Mouse (Mus musculus) left cerebral cortex, adult 2 months (tissue): Measurements from ENCODE around the gene E130116L18Rik. TPM values are rescaled to one million over a fixed set of nuclear protein-coding genes. Genes with fewer than 3 reads are reported as not detected.
"Not testable (repeated sequence)": the region's sequence is repeated elsewhere in the genome, so short reads cannot be mapped to it uniquely, and the experiment has no call there.

Experiments
- DNase-seq, 2 experiments: peaks; one replicate each; pipeline ENCODE4 v3.0.0; 2021 to 2022; ENCODE audit warnings: low spot score in 2 of 2, mixed read lengths in 1 of 2; ENCODE audit errors: extremely low spot score in 1 of 2
- H3K27ac ChIP-seq: fragments of 200-600 bp; 2 replicates; pipeline ENCODE4 v1.8.1; 2022
- H3K4me3 ChIP-seq: fragments of 200-600 bp; 2 replicates; pipeline ENCODE4 v1.8.1; 2022
- CTCF ChIP-seq: fragments of 200-600 bp; IDR thresholded peaks from 2 replicates; pipeline ENCODE4 v1.8.1; 2022; ENCODE audit warnings: antibody characterized with exemption, mild to moderate bottlenecking, moderate library complexity
- intact Hi-C: fragments of 180-260 bp; cut with DNase I; formaldehyde crosslinking; loops from one replicate; pipeline ENCODE4 v1.15.1; 2025
- total RNA-seq, 2 experiments: library from RNA; stranded (reverse); gene quantifications; 2 replicates each; pipeline ENCODE4 v1.2.3; 2021

E130116L18Rik gene
- total RNA-seq, 2 experiments from 2014 or later: not detected

DNA sequence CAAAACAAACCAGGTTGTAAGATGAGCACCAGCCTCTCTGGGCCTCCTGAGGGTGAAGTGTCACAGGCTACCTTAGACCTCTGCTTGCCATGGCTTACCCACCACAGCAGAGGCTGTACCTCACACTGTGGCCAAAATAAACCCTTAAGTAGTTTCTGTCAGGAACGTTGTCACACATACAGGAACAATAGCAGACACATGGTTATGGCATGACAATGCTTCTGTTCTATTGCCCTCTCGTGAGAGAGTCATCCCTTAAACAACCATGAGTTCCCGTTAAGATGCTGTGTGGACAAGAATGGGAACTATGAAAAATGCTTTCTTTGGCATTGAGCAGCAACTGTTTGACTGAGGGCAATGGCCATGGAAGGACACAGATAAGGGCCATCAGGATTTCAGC is 1.3 kb downstream of the E130116L18Rik start, which contains the start of gene Galnt11:
Galnt11 (plus strand) TSS at position 301 of the 400 bp plus-strand sequence.
- DNase-seq: no peak
- no peak for TF ChIP-seq CTCF
- Histone ChIP-seq H3K27ac (peak within 1 kb of the TSS; percentile 93), H3K4me3 (peak within 1 kb of the TSS; percentile 71)
- intact Hi-C loops: loop anchor here (5.0 kb wide), 1 partner anchor 119 kb away; the partner anchor contains the start of gene Prkag2

DNA sequence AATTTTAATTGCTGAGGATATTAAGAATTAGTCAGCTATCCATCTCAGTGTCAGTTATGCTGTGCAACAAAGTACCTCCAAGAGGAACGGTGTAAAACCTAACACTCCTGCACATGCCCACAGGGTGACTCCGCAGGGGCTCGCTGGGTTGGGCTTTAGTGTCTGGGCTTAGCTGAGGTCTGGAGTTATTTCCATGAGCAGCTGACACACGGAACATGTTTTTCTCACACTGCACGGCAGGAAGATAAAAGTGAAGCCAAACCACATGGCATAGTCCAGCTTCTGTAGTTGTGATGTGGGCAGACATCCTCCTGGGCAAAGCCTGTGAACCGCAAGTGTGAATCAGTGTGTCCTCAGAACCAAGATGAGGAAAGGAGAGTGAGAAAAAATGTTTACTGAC is 7.9 kb downstream of the E130116L18Rik start:
- intact Hi-C loops: no loop called here
- DNase-seq: no peak
- no peak overlapping the region for H3K27ac ChIP-seq
- no peak for TF ChIP-seq CTCF
- H3K4me3 ChIP-seq: no peak overlapping the region

DNA sequence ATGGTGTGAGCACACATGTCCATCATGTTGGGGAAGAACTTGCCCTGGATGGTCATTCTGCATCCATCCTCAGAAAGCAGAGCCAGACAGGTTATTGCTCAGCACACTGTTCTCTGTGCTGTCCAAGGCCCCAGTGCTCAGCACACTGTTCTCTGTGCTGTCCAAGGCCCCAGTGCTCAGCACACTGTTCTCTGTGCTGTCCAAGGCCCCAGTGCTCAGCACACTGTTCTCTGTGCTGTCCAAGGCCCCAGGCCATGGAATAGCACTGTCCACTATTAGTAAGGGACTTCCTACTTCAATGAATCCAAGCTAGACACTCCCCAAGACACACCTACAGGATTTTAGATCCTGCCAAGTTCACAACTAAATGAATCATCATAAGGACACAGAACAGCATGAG is 9.7 kb downstream of the E130116L18Rik start:
- H3K27ac ChIP-seq, intact Hi-C loops, H3K4me3 ChIP-seq, DNase-seq: not testable (repeated sequence)

DNA sequence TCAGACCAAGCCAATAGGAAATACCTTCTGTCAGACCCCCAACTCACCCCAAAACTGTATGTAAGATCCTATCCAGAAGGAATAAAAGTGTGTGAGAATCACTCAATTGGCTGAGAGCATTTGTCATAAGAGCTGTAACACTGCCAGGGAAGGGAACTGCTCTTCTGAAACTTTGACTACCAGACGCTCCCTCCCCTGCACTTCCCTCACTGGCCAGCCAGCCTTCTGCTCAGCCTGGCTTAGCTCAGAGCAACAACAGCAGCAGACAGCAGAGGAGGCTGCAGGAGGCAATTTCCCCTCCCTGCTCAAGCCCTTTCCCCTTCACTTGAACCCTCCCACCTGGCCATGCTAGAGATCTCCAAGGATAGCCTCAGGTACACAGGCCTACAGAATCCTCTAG is 11.1 kb downstream of the E130116L18Rik start:
- DNase-seq: peak in 1 of 2 experiments; percentile 22
- Histone ChIP-seq H3K4me3 (no peak overlapping the region), H3K27ac (no peak overlapping the region)
- no peak; the same call in 1 of the 2 replicates for TF ChIP-seq CTCF
- intact Hi-C loops: no loop called here

DNA sequence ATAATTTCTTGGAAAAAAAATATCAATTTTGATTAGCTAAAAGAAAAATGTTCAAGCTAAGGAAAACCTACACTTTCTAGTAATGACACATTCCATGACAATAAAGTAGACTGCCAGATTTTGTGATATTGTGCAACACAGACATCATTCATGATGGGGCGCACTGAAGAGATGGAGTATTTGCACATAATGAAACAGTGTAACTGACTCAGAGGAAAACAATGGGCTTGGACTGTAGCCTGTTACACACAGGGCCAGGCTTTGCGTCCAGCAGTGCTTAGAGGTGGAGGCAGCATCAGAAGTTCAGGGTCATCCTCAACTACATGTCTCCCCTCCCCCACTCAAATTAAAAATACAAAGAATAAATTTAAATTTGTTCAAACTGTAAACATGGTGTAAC is 32.4 kb downstream of the E130116L18Rik start:
- Histone ChIP-seq H3K4me3 (no peak overlapping the region), H3K27ac (no peak overlapping the region)
- no peak for TF ChIP-seq CTCF
- intact Hi-C loops: no loop called here
- no peak for DNase-seq

DNA sequence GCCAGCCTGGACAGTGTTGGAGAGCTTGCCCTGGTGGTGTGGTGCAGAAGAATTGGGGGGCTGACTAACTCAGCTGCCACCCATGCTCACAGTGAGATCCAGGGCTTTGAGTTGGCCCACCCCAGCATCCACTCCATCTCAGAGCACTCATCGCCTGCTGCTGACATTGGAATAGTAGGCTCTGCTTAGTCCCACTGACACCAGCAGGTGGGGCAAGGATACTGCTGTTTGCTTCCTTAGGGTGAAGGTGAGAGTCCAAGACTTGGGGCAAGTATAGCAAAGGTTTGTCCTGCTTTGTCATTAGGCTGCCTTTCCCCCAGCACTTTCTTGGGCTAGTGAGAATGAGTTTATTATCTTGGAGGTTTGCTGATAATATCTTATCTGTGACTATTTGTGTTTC is 34.2 kb downstream of the E130116L18Rik start:
- Histone ChIP-seq H3K27ac (no peak overlapping the region), H3K4me3 (no peak overlapping the region)
- DNase-seq: no peak
- TF ChIP-seq CTCF: peak; percentile 33
- intact Hi-C loops: no loop called here

DNA sequence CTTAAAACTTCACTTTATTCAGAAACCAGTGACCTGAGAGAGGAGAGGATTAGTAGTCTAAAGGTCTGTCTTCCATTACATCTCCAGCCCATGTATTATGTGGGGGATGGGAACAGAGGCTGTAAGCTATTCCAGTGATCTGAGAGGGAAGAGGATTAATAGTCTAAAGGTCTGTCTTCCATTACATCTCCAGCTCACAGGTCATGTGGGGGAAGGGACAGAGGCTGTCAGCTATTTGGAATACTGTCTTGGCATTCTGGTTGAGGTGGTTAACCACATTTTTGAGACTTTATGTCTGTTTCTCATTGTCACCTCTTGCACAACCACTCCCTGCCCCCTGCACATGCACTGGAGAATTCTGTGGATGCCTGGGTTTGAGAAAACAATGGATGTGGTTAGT is 35.2 kb downstream of the E130116L18Rik start:
- DNase-seq: no peak
- intact Hi-C loops: no loop called here
- H3K27ac ChIP-seq: no peak overlapping the region
- no peak overlapping the region for H3K4me3 ChIP-seq
- no peak for TF ChIP-seq CTCF

DNA sequence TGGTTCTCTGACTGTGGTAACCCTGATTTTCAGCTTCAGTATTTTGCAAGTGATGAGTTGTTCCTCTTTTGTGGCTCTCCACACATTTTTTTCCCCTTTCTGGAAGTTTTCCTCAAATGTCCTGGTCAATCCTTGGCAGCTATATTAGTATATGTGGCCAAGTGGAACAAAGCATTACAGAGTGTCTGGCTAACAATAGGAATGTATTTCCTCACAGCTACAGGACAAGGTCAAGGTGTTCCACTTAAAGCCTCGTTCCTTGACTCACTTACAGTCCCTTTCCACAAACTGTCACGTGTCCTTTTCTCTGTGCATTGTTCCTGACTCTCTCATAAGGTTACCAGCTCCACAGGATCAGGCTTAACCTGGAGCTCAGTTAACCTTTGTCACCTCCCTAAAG is 38.4 kb downstream of the E130116L18Rik start:
- no peak overlapping the region for H3K27ac ChIP-seq
- no peak for DNase-seq
- no peak overlapping the region for H3K4me3 ChIP-seq
- intact Hi-C loops: no loop called here
- TF ChIP-seq CTCF: no peak

DNA sequence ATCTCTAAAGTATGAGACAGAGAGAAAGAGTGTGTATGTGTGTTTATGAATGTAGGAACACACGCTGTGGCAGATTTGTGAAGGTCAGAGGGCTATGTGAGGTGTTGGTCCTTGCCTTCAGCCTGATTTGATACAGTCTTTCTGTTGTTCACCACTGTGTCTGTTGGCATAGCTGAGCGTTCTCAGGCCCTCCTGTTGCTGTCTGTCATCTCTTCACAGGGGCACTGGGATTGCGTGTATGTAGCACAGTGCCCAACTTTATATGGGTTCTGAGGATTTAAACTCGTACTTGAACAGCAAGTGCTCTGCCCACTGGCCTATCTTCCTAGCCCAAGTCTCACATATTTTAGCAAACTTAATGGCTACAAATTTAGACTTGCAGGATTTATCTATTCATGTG is 39.4 kb downstream of the E130116L18Rik start:
- H3K27ac ChIP-seq: no peak overlapping the region
- intact Hi-C loops: no loop called here
- no peak overlapping the region for H3K4me3 ChIP-seq
- TF ChIP-seq CTCF: no peak
- DNase-seq: no peak

DNA sequence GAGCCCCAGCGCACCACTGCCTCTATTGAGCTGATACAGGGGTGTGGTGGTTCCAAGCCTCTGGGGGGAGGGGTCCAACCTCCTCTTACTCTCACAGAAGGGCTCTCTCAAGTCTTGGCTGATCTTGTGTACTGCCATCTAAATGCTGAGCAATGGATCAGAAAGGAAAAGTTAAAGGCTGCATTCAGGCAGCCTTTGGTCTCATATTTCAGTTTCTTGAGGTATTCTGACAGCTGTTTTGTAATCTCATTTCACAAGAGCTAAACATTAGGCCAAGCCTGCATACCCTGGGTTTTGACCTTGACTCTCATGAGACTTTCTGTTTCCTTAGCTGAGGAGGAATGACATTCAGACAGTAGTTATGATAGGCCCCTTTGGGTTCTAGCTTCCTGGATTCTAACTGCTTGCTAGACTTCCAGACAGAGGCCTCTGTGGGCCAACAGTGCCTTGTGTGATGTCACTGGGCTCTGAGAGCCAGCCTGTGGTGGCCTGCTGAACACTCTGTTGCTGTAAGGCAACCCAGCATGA is 41.9 kb downstream of the E130116L18Rik start, which contains the start of gene Galntl5:
Galntl5 (plus strand) TSS at position 457 of the 528 bp plus-strand sequence.
- no peak within 1 kb of the TSS for H3K27ac ChIP-seq

DNA sequence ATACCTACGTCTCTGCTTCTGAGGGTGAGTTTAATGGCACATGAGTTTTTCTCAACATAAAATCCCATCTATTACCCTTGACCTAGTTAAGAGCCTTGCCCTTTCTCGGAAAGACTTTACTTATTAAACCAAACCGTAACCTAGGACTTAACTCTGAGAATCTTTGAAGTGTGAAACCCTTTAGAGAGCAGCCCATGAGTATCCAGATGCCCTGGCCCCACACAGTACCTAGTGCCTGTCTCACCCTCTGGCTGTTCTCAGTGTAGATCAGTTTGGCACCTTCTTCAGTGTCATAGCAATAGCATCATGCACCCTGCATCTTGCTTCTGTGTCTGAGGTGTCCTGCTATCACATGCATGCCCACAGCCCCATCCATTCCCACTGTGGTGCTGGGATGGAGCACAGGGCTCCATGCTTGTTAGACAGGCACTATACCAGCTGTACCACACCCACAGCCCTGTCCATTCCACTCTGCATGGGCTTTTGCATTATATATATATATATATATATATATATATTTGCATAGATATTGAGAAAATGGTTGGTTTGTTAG is 42.9 kb downstream of the E130116L18Rik start:
- DNase-seq: no peak
- no peak overlapping the region for H3K4me3 ChIP-seq
- H3K27ac ChIP-seq: no peak overlapping the region
- TF ChIP-seq CTCF: no peak
- intact Hi-C loops: no loop called here

More for the DNA sequence above, 41.9 kb downstream of the E130116L18Rik start, which contains the start of gene Galntl5:
- DNase-seq: no peak
- H3K4me3 ChIP-seq: no peak within 1 kb of the TSS
- intact Hi-C loops: no loop called here
- TF ChIP-seq CTCF: no peak

DNA sequence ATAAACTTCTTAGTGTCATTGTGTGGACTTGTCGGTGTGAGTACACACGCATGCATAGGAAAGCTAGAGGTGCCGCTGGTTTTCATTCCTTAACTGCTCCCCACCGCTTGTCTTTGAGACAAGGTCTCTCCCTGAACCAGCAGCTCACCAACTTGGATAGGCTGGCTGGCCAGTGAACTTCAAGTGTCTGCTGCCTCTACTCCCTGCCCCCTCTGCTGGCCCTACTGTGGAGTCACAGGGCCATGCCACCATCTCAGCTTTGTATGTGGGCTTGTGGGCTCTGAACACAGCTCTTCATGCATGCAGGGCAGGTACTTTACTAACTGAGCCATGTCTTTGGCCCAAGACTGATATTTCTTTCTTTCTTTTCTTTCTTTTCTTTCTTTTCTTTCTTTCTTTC is 43.7 kb downstream of the E130116L18Rik start:
- Histone ChIP-seq H3K4me3 (no peak overlapping the region), H3K27ac (no peak overlapping the region)
- no peak for DNase-seq
- TF ChIP-seq CTCF: no peak
- intact Hi-C loops: no loop called here

DNA sequence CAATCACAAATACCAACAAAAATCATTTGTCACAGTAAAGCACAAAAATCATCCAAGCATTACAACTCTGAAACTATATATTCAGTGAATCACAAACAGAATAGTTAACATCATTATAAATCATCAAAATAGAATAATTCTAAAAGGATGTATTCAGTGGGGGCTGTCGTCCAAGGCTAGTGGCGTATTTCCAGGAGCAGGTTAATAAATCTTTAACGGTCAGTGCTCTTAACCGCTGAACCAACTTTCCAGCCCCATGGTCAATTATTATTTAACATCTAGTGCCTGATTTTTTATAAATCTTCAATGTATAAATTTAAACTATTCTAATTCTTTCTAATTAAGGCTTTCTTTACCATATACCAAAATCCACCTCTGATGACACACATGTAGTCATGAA is 44.4 kb downstream of the E130116L18Rik start:
- H3K27ac ChIP-seq, intact Hi-C loops, DNase-seq, H3K4me3 ChIP-seq: not testable (repeated sequence)

DNA sequence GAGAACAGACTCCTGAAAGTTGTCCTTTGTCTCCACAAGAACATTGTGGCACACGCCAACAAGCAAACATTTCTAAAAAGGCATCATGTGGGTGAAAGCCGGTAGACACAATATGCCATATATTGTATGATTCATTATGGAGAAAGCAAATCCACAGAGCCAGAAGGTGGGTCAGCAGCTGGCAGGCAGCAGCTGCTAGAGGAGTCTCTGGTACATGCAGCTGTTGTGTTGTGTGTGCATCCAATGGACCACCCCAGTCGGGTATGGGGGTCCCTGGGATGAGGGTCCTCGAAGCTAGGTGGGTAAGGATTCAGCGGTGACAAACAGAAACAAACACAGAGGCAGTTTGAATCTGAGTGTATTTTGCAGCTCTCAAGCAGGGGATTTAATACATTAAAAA is 45.0 kb downstream of the E130116L18Rik start:
- H3K27ac ChIP-seq, H3K4me3 ChIP-seq, intact Hi-C loops, DNase-seq: not testable (repeated sequence)
